Mouse (Mus musculus): ENCODE data around the gene Ccn2.
"Not testable (repeated sequence)": the region's sequence is repeated elsewhere in the genome, so short reads cannot be mapped to it uniquely, and the experiment has no call there.

Gene Ccn2

GRCm38 (mm10) chr10:24603035-24603434 lies 7.8 kb downstream of the Ccn2 start:
- DNase-seq (ENCODE audit: low spot score) = no peak

- DNase-seq (ENCODE audit: low spot score) = no peak
Observed at GRCm38 (mm10) chr10:24603727-24604126, 8.5 kb downstream of the Ccn2 start.

- DNase-seq (ENCODE audit: low spot score) = no peak
Observed at GRCm38 (mm10) chr10:24609146-24609545, 13.9 kb downstream of the Ccn2 start.

GRCm38 (mm10) chr10:24609766-24610165 lies 14.5 kb downstream of the Ccn2 start:
- no peak for DNase-seq (ENCODE audit: low spot score)

GRCm38 (mm10) chr10:24614726-24615125 lies 19.5 kb downstream of the Ccn2 start:
- DNase-seq (ENCODE audit: low spot score) = no peak

- no peak for DNase-seq (ENCODE audit: low spot score)
Observed at GRCm38 (mm10) chr10:24615799-24616198, 20.6 kb downstream of the Ccn2 start.

GRCm38 (mm10) chr10:24616572-24616971 lies 21.3 kb downstream of the Ccn2 start:
- not testable (repeated sequence) for DNase-seq (ENCODE audit: low spot score)

- DNase-seq (ENCODE audit: low spot score) = peak; percentile 56
Observed at GRCm38 (mm10) chr10:24621572-24621971, 26.3 kb downstream of the Ccn2 start.

GRCm38 (mm10) chr10:24622586-24622985 lies 27.3 kb downstream of the Ccn2 start:
- peak; percentile 86 for DNase-seq (ENCODE audit: low spot score)

GRCm38 (mm10) chr10:24625060-24625701 lies 29.9 kb downstream of the Ccn2 start:
- peak; percentile 89 for DNase-seq (ENCODE audit: low spot score)

- DNase-seq (ENCODE audit: low spot score) = no peak
Observed at GRCm38 (mm10) chr10:24627262-24627661, 32.0 kb downstream of the Ccn2 start.

- no peak for DNase-seq (ENCODE audit: low spot score)
Observed at GRCm38 (mm10) chr10:24628466-24628865, 33.2 kb downstream of the Ccn2 start.

- DNase-seq (ENCODE audit: low spot score) = no peak
Observed at GRCm38 (mm10) chr10:24629086-24629720, 34.0 kb downstream of the Ccn2 start.

GRCm38 (mm10) chr10:24630469-24631081 lies 35.3 kb downstream of the Ccn2 start:
- peak; percentile 81 for DNase-seq (ENCODE audit: low spot score)

GRCm38 (mm10) chr10:24631122-24631521 lies 35.9 kb downstream of the Ccn2 start:
- DNase-seq (ENCODE audit: low spot score) = no peak

GRCm38 (mm10) chr10:24634288-24634687 lies 39.0 kb downstream of the Ccn2 start:
- no peak for DNase-seq (ENCODE audit: low spot score)

- no peak for DNase-seq (ENCODE audit: low spot score)
Observed at GRCm38 (mm10) chr10:24635331-24635815, 40.1 kb downstream of the Ccn2 start.

- DNase-seq (ENCODE audit: low spot score) = no peak
Observed at GRCm38 (mm10) chr10:24635884-24636283, 40.6 kb downstream of the Ccn2 start.

GRCm38 (mm10) chr10:24636986-24637385 lies 41.7 kb downstream of the Ccn2 start:
- no peak for DNase-seq (ENCODE audit: low spot score)

GRCm38 (mm10) chr10:24638306-24639070 lies 43.2 kb downstream of the Ccn2 start:
- DNase-seq (ENCODE audit: low spot score) = no peak

GRCm38 (mm10) chr10:24639596-24639995 lies 44.4 kb downstream of the Ccn2 start:
- no peak for DNase-seq (ENCODE audit: low spot score)

GRCm38 (mm10) chr10:24640186-24640875 lies 45.1 kb downstream of the Ccn2 start:
- no peak for DNase-seq (ENCODE audit: low spot score)
